Mouse (Mus musculus) E14TG2a.4 (cell line): ENCODE data around the gene Gm10477.

Experiments
- CTCF ChIP-seq: conservative IDR thresholded peaks from 2 replicates; pipeline ENCODE4 v1.5.1; 2014; ENCODE audit warnings: low read length
- POU5F1 ChIP-seq: IDR thresholded peaks from 2 replicates; pipeline ENCODE4 v1.6.1; 2014; ENCODE audit warnings: low read length, borderline replicate concordance

- peak; percentile 55 for TF ChIP-seq CTCF
- TF ChIP-seq POU5F1: no peak
Measured at GRCm38 (mm10) chrX:56489758-56490157, 34.8 kb upstream of the Gm10477 start.
